Mouse (Mus musculus): ENCODE data around the gene Trim72.

Gene Trim72

GRCm38 (mm10) chr7:128003688-128004087 is at the start of gene Trim72:
Gene Trim72 (plus strand): TSS chr7:128003949.
- in situ Hi-C loops (cut with MboI; ENCODE audit: low sequenced_read_pairs), result loop anchor here (10.0 kb wide), 1 partner anchor 201 kb away; the partner anchor contains the start of gene Cox6a2

- in situ Hi-C loops (cut with MboI; ENCODE audit: low sequenced_read_pairs), result no loop called here
Measured at GRCm38 (mm10) chr7:127959364-127959763, 44.4 kb upstream of the Trim72 start.

GRCm38 (mm10) chr7:127966371-127966918 is 37.3 kb upstream of the Trim72 start:
- in situ Hi-C loops (cut with MboI; ENCODE audit: low sequenced_read_pairs), result no loop called here

- in situ Hi-C loops (cut with MboI; ENCODE audit: low sequenced_read_pairs), result no loop called here
Measured at GRCm38 (mm10) chr7:127967004-127967921, 36.5 kb upstream of the Trim72 start, which contains the start of gene Fus. Gene Fus (plus strand): TSS chr7:127967457.

GRCm38 (mm10) chr7:127967922-127968828 is 35.6 kb upstream of the Trim72 start:
- in situ Hi-C loops (cut with MboI; ENCODE audit: low sequenced_read_pairs), result no loop called here

- in situ Hi-C loops (cut with MboI; ENCODE audit: low sequenced_read_pairs), result no loop called here
Measured at GRCm38 (mm10) chr7:127974413-127974930, 29.3 kb upstream of the Trim72 start.

GRCm38 (mm10) chr7:127978856-127979255 is 24.9 kb upstream of the Trim72 start:
- in situ Hi-C loops (cut with MboI; ENCODE audit: low sequenced_read_pairs), result no loop called here

GRCm38 (mm10) chr7:127980606-127981005 is 23.1 kb upstream of the Trim72 start:
- in situ Hi-C loops (cut with MboI; ENCODE audit: low sequenced_read_pairs), result no loop called here

- in situ Hi-C loops (cut with MboI; ENCODE audit: low sequenced_read_pairs), result no loop called here
Measured at GRCm38 (mm10) chr7:127988904-127989303, 14.8 kb upstream of the Trim72 start.

- in situ Hi-C loops (cut with MboI; ENCODE audit: low sequenced_read_pairs), result no loop called here
Measured at GRCm38 (mm10) chr7:127991643-127992487, 11.9 kb upstream of the Trim72 start.

- in situ Hi-C loops (cut with MboI; ENCODE audit: low sequenced_read_pairs), result no loop called here
Measured at GRCm38 (mm10) chr7:127992488-127993340, 11.0 kb upstream of the Trim72 start.

GRCm38 (mm10) chr7:127993341-127993977 is 10.3 kb upstream of the Trim72 start, which contains the start of gene Pycard:
Gene Pycard (minus strand): TSS chr7:127993867.
- in situ Hi-C loops (cut with MboI; ENCODE audit: low sequenced_read_pairs), result no loop called here

GRCm38 (mm10) chr7:127999436-127999835 is 4.3 kb upstream of the Trim72 start:
- in situ Hi-C loops (cut with MboI; ENCODE audit: low sequenced_read_pairs), result no loop called here

GRCm38 (mm10) chr7:128000068-128000950 is 3.4 kb upstream of the Trim72 start:
- in situ Hi-C loops (cut with MboI; ENCODE audit: low sequenced_read_pairs), result loop anchor here (10.0 kb wide), 1 partner anchor 204 kb away; the partner anchor contains the start of gene Cox6a2

GRCm38 (mm10) chr7:128003098-128003497 is 651 bp upstream of the Trim72 start:
- in situ Hi-C loops (cut with MboI; ENCODE audit: low sequenced_read_pairs), result loop anchor here (10.0 kb wide), 1 partner anchor 202 kb away; the partner anchor contains the start of gene Cox6a2

GRCm38 (mm10) chr7:128004150-128004486 is 369 bp downstream of the Trim72 start:
- in situ Hi-C loops (cut with MboI; ENCODE audit: low sequenced_read_pairs), result loop anchor here (10.0 kb wide), 1 partner anchor 201 kb away; the partner anchor contains the start of gene Cox6a2
